Mouse (Mus musculus): Measurements from ENCODE around the gene Aldh1a1.

GRCm38 (mm10) chr19:20505359-20505758, 12.8 kb downstream of the Aldh1a1 start:
- TF ChIP-seq POLR2A (IDR thresholded peaks at IDR 0.05; ENCODE audit: low read depth, low read length) (no peak), CTCF (IDR thresholded peaks at IDR 0.05; ENCODE audit: extremely low read depth, insufficient read length, insufficient replicate concordance, low read depth, low read length) (no peak)
